Mouse (Mus musculus): ENCODE results near the gene Lpcat3.
"Not testable (repeated sequence)": the region's sequence is repeated elsewhere in the genome, so short reads cannot be mapped to it uniquely, and the experiment has no call there.

Gene Lpcat3

DNA sequence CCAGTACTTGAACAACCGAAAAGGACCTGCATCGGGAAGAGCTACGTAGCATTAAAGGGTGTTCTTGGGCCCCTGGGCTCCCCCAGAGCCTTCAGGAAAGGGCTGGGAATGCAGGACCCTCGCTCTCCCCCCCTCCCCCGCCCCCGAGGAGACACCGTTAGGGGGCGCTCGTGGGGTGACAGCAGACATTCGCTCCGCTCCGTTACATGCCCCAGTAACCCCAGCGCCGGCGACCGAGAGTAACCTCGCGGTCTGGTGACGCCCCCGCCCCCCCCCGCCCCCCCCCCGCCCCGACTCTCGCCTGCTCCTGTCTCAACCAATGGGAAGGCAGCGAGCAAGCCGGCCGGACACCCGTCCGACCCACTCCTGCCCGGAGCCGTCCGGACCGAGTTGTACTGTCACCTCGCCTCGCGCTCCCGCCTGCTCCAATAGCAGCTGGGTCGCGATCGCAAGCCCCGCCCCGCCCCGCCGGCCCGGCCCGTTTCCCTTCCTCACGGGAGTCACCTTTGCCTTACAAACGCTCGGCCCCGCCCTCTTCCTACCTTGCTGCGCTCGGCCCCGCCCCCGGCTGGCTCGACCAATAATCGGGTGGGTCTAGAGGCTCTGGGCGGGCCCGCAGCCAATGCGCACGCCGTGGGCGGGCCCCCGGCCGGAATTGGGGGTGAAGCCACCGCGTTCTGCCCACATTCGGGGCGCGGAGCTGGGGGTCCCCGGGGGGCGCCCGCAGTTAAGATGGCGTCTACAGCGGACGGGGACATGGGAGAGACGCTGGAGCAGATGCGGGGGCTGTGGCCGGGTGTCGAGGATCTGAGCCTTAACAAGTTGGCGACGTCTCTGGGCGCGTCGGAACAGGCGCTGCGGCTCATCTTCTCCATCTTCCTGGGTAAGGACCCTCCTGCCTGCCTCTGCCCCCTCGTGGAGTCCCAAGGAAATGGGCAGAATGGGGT, at the start of gene Lpcat3:
TSS of gene Lpcat3 (plus strand) at position 551 of the 947 bp plus-strand sequence.
- peak; percentile 100 for DNase-seq (ENCODE audit: low spot score in 2 of 2)

GRCm38 (mm10) chr6:124625612-124626011, 37.2 kb upstream of the Lpcat3 start:
- DNase-seq (ENCODE audit: low spot score in 2 of 2), result no peak

- DNase-seq (ENCODE audit: low spot score in 2 of 2), result not testable (repeated sequence)
Observed at GRCm38 (mm10) chr6:124626184-124626583, 36.6 kb upstream of the Lpcat3 start.

GRCm38 (mm10) chr6:124630763-124631162, 32.1 kb upstream of the Lpcat3 start:
- no peak for DNase-seq (ENCODE audit: low spot score in 2 of 2)

- not testable (repeated sequence) for DNase-seq (ENCODE audit: low spot score in 2 of 2)
Observed at GRCm38 (mm10) chr6:124635985-124636384, 26.8 kb upstream of the Lpcat3 start, which contains the start of gene C1s2. Gene C1s2, minus strand, starts transcription at chr6:124636085.

DNA sequence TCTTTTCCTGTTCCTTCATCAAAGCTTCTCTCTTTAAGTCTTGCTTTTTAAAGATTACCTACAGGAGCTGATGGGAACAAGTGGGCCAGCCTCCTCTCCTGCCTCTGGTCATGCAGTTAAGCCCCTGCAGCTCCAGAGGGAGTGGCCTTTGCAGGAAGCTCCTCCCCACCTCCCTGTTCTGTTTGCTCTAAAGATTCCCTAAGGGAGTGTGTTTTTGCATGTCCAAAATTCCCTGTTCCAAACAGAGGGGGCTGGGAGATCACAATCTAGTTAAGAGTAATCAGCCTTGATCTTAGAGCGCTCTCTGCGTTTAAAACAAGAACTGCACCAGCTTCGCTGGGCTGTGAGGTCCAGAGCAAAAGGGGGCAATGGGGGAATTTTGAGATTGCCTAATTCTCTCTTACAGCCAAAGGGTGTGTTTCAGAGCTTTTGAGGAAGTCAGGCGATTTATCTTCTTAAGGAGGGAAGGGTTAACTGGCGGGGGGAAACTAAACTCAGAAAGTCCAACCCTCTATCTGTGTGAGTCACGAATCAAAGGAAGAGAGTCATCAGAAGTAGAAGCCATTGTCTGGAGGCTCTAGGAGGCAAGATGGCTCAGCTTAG, 25.9 kb upstream of the Lpcat3 start:
- not testable (repeated sequence) for DNase-seq (ENCODE audit: low spot score in 2 of 2)

DNA sequence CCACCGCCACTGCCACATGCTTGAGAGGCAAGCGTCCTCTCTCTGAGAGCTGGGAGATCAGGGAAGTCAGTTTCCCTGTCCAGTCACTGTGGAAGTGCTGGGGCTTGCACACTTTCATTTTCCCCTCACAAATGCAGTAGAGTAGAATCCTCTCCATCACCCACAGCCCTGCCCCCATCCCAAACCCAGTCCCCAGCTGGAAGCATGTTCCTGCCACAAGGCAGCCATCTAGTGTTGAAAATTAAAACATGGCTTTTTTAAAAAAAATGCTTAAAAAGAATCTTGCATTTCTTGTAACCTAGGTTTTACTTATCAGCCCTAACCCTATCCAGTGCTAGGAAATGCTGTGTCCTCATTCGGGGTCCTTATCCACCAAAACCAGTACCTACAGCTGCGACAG, 22.8 kb upstream of the Lpcat3 start:
- no peak for DNase-seq (ENCODE audit: low spot score in 2 of 2)

DNA sequence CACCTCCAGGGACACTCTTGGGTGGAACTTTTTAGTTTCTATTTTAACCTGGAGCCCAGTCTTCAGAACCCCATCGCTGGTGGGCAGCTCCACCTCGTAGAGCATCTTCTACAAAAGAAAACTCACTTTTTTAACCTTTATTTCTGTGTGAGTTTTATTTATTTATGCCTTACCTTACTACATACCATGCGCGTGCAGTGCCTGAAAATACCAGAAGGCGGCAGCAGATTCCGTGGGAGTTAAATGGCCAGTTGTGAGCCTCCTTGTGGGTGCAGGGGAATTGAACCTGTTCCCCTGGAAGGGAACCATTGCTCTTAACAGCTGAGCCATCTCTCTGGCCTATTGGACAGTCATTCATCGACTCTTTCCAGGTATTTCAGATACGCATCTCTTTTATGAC, 21.8 kb upstream of the Lpcat3 start:
- peak; percentile 61 to 73 for DNase-seq (ENCODE audit: low spot score in 2 of 2)

- DNase-seq (ENCODE audit: low spot score in 2 of 2), result peak; percentile 50 to 65
Observed at GRCm38 (mm10) chr6:124646394-124646793, 16.4 kb upstream of the Lpcat3 start.

- no peak for DNase-seq (ENCODE audit: low spot score in 2 of 2)
Observed at GRCm38 (mm10) chr6:124655893-124656292, 6.9 kb upstream of the Lpcat3 start.

GRCm38 (mm10) chr6:124658067-124658466, 4.8 kb upstream of the Lpcat3 start:
- DNase-seq (ENCODE audit: low spot score in 2 of 2), result no peak

- DNase-seq (ENCODE audit: low spot score in 2 of 2), result no peak
Observed at GRCm38 (mm10) chr6:124661156-124661806, 1.5 kb upstream of the Lpcat3 start.

- DNase-seq (ENCODE audit: low spot score in 2 of 2), result no peak
Observed at GRCm38 (mm10) chr6:124661995-124662394, 832 bp upstream of the Lpcat3 start.

- DNase-seq (ENCODE audit: low spot score in 2 of 2), result no peak
Observed at GRCm38 (mm10) chr6:124663424-124663795, 583 bp downstream of the Lpcat3 start.

DNA sequence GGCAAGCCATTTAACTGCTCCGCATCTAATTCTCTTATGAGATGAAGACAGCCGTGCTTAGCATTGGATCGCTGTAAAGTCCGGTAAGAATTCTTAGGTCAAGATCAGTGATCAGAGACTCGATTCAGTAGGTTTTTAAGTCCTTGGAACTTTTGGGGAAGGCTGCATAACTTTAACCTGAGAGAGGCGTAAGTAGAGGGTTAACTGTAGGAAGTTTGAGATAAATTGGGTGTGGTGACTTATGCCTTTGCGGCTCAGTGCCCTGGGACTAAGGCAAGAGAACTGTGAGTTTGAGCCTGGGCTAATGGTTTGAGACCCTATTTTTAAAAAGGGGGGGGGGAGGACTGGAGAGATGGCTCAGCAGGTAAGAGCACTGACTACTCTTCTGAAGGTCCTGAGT, 1.4 kb downstream of the Lpcat3 start:
- DNase-seq (ENCODE audit: low spot score in 2 of 2), result no peak

- DNase-seq (ENCODE audit: low spot score in 2 of 2), result no peak
Observed at GRCm38 (mm10) chr6:124665011-124665410, 2.2 kb downstream of the Lpcat3 start.

DNA sequence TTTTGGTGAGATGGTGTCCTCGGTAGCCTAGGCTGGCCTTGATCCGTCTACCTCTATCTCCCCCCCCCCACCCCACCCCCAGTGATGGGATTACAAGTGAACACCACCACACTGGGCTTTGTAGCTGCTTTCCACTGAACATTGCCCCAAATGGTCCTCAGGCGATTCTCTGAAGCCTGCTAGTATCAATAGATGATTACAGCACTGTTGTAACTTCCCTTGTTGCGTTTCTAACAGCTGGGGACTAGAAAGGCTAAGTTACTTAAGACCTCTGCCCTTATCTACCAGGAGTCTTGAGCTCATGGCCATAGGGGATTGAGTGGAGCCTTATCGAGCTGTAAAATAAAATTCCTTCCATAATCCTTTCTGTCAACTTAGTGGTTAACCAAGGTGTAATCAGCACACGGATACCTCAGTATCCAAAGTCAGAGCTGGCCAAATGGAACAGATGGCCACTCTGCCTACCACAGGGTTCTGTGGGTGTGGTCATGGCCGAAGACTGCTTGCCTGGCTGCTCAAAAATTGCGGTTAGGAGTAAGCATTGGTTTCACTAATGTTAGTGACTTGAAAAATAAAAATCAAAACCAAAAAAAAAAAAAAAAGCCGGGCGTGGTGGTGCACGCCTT, 6.5 kb downstream of the Lpcat3 start:
- DNase-seq (ENCODE audit: low spot score in 2 of 2), result no peak

GRCm38 (mm10) chr6:124670281-124670900, 7.6 kb downstream of the Lpcat3 start:
- DNase-seq (ENCODE audit: low spot score in 2 of 2), result no peak

DNA sequence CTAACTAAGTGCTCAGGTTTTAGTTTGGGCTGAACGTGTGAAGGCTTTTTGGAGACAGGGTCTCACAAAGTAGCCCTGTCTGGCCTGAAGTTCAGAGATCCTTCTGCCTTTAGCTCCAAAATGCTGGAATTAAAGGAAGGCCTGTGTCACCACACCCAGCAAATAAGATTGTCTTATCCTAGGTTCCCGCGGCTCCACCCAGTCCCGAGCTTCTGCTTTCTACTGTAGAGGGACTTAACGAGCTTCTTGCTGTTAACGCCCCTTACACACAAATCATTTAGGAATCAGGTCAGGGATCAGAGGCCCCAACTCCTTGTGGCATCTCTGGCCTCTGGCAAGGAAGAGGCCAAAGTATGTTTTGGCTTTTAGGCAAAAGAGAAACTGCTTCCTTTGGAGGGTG, 9.3 kb downstream of the Lpcat3 start:
- DNase-seq (ENCODE audit: low spot score in 2 of 2), result no peak

DNA sequence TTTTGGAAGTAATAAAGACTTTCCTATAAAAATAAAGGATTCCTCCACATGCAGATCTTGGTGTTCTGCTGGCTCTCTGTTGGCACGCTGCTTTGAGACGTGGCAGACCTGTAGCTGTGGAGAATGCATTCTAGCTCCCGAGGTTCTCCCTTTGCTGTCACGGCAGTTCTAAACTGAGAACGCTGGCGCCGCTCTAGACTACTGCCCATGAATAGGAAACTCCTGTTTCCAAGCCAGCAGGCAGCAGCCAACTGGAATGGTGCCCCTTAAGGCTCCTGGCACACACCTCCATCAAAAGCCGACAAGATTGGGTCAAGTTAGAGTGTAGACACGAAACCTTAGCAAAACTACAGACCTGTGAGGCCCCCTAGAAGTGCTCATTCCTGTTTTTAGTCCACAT, 10.8 kb downstream of the Lpcat3 start:
- DNase-seq (ENCODE audit: low spot score in 2 of 2), result no peak

DNA sequence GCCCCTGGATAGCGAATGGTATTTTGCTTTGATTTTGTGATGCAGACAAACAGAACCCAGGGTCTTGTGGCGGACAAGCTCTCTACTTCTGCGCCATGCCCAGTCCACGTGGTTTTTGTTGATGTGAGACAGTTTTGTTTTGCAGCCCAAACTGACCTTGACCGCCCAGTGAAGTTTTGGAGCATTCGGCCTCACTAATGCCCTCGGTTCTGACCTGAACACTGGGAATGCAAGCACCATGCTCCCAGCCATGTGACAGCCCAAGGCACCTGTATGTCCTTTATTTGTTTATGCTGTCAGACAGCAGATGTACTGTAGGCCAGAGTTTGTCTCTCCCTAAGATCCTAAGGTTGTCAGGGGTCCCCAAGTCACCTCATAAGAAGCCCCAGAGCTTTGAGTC, 11.8 kb downstream of the Lpcat3 start:
- DNase-seq (ENCODE audit: low spot score in 2 of 2), result no peak

GRCm38 (mm10) chr6:124676171-124676570, 13.3 kb downstream of the Lpcat3 start:
- DNase-seq (ENCODE audit: low spot score in 2 of 2), result no peak

Data from spleen, postnatal 36 days (tissue).